Mouse (Mus musculus) CD4-positive naive resting alpha-beta T cell, adult 57 days (primary cell): ENCODE measurements around the gene Gm5678. TPM values are rescaled to one million over a fixed set of nuclear protein-coding genes. Genes with fewer than 3 reads are reported as not detected.

Experiments used
- total RNA-seq: library from RNA; stranded (reverse); gene quantifications from one replicate; pipeline ENCODE4 v1.2.4, GENCODE M21; 2023

Gene Gm5678
- 0.65 TPM for total RNA-seq

GRCm38 (mm10) chr16:93627761-93628400, at the start of gene Gm5678:
Gm5678 (plus strand) TSS chr16:93628097.

GRCm38 (mm10) chr16:93603439-93604212, 24.3 kb upstream of the Gm5678 start, which contains the start of gene Setd4:
Setd4 (minus strand) TSS chr16:93604063.

GRCm38 (mm10) chr16:93605553-93605952, 22.3 kb upstream of the Gm5678 start, which contains the start of gene Cbr1:
Cbr1 (plus strand) TSS chr16:93605853.

Other genes with a start within 250 kb of the Gm5678 start
- 9.7 TPM for gene Setd4, start 24.0 kb upstream of the Gm5678 start, total RNA-seq
- 37.2 TPM for gene Cbr1, start 22.2 kb upstream of the Gm5678 start, total RNA-seq
- not detected for gene Cbr3, start 55.1 kb downstream of the Gm5678 start, total RNA-seq
- gene Dop1b, start 83.8 kb downstream of the Gm5678 start, total RNA-seq = 72.1 TPM
- gene Morc3, start 204.0 kb downstream of the Gm5678 start, total RNA-seq = 135 TPM